In genomic region chr19:23357253-23357652, GRCm38 (mm10) we compare ENCODE assay signal across 22 mouse cellular contexts.
DNase-seq lines count a peak whose midpoint lies in the region; TF ChIP-seq lines count a peak whose summit lies in the region.
"Had no signal": no experiment of that assay in that cellular context is flagged by ENCODE, and none has a peak within 500 bp of the region (broad histone marks: within the 10 kb centered on the region; RNA-seq: fewer than 3 reads in every experiment).

No protein-coding gene starts in this region.

- no peak overlapping the region for H3K27ac ChIP-seq in kidney, adult 2 months (ENCODE audit: insufficient read depth, low read depth, low read length)
- H3K27ac ChIP-seq in MEL (ENCODE audit: control insufficient read depth, low read depth, low read length): no peak overlapping the region
- H3K27ac ChIP-seq: embryonic facial prominence, embryonic 13.5 days; embryonic facial prominence, embryonic 15.5 days; forebrain, embryonic 13.5 days had no signal

- no peak for TF ChIP-seq EP300 in MEL (IDR thresholded peaks at IDR 0.05; ENCODE audit: low read depth in 1 of 2, low read length in 2 of 2)

- TF ChIP-seq CTCF in kidney, adult 2 months (conservative IDR thresholded peaks at IDR 0.05; ENCODE audit: insufficient read depth, insufficient read length, low read depth, low read length): no peak
- TF ChIP-seq CTCF in MEL (IDR thresholded peaks at IDR 0.05 in 2 of 3, conservative IDR thresholded peaks at IDR 0.05 in 1 of 3; ENCODE audit: control insufficient read depth in 1 of 3, insufficient read depth in 1 of 3, low read depth in 2 of 3, low read length in 3 of 3, poor library complexity in 1 of 3, severe bottlenecking in 1 of 3): no peak

- H3K9me3 ChIP-seq in MEL (replicated peaks; ENCODE audit: insufficient read depth, low read length): peaks cover 3% of the 10 kb centered on the region; the same call in 1 of the 2 replicates
- H3K9me3 ChIP-seq: embryonic facial prominence, embryonic 13.5 days; embryonic facial prominence, embryonic 15.5 days; forebrain, embryonic 13.5 days; G1E had no signal

- peak; percentile 43 for DNase-seq in kidney, postnatal 14 days
- no peak for DNase-seq in kidney, adult 2 months
- peak; percentile 6 for DNase-seq in 3134 (ENCODE audit: extremely low read depth, insufficient read length, low spot score)
- DNase-seq in MEL (ENCODE audit: low read depth, low spot score): peak; percentile 25
- DNase-seq in forelimb bud, embryonic 11.5 days (ENCODE audit: low read depth, low spot score): peak; percentile 17
- DNase-seq in lung, postnatal 36 days: no peak
- DNase-seq in heart, adult 11 months: no peak
- DNase-seq in MN1 (ENCODE audit: low spot score): no peak
- DNase-seq: adrenal gland, adult 8-10 months; adrenal gland, postnatal 14 days; adrenal gland, postnatal 36 days; cerebellum, adult 11-12 months; cerebellum, adult 2 months; cerebellum, adult 9-10 months; cerebellum, postnatal 10 days; cerebellum, postnatal 25 days; embryo, embryonic 11 days had no signal

- TF ChIP-seq POLR2A in kidney, adult 2 months (IDR thresholded peaks at IDR 0.05; ENCODE audit: low read depth, low read length): no peak
- TF ChIP-seq POLR2A in MEL (IDR thresholded peaks at IDR 0.05; ENCODE audit: control insufficient read depth in 1 of 2, insufficient read depth in 1 of 2, low read depth in 1 of 2, low read length in 2 of 2, poor library complexity in 1 of 2): no peak

- peaks cover 5% of the 10 kb centered on the region for H3K4me1 ChIP-seq in kidney, adult 2 months (ENCODE audit: control insufficient read depth, insufficient read depth, low read length)
- no peaks in the 10 kb centered on the region for H3K4me1 ChIP-seq in MEL (ENCODE audit: control insufficient read depth in 1 of 2, insufficient read depth in 2 of 2, low read length in 2 of 2)
- H3K4me1 ChIP-seq: forebrain, embryonic 13.5 days had no signal

- H3K4me3 ChIP-seq in kidney, adult 2 months (ENCODE audit: insufficient read depth, low read depth, low read length): no peak overlapping the region
- no peak overlapping the region for H3K4me3 ChIP-seq in MEL (ENCODE audit: control insufficient read depth in 1 of 2, insufficient read depth in 1 of 2, low read depth in 2 of 2, low read length in 2 of 2)
- H3K4me3 ChIP-seq: embryonic facial prominence, embryonic 13.5 days; embryonic facial prominence, embryonic 15.5 days; erythroblast, embryonic 14.5 days; forebrain, embryonic 13.5 days had no signal

- TF ChIP-seq RAD21 in MEL (IDR thresholded peaks at IDR 0.05; ENCODE audit: low read depth, low read length): no peak

- no peaks in the 10 kb centered on the region for H3K27me3 ChIP-seq in kidney, adult 2 months (replicated peaks; ENCODE audit: control insufficient read depth, insufficient read depth, low read length)
- H3K27me3 ChIP-seq in MEL (ENCODE audit: control insufficient read depth in 1 of 2, insufficient read depth in 2 of 2, low read length in 2 of 2): no peaks in the 10 kb centered on the region
- H3K27me3 ChIP-seq: embryonic facial prominence, embryonic 13.5 days; embryonic facial prominence, embryonic 15.5 days; forebrain, embryonic 13.5 days had no signal

- no peak overlapping the region for H3K9ac ChIP-seq in MEL (ENCODE audit: control insufficient read depth, low read depth, low read length, poor library complexity, severe bottlenecking)
- H3K9ac ChIP-seq: embryonic facial prominence, embryonic 13.5 days; embryonic facial prominence, embryonic 15.5 days; forebrain, embryonic 13.5 days had no signal

- 92% methylated on average over 5 of the region's 5 CpGs for WGBS in kidney, adult 2 months

- no peaks in the 10 kb centered on the region for H3K36me3 ChIP-seq in kidney, adult 2 months (ENCODE audit: control insufficient read depth, insufficient read depth, low read length)
- H3K36me3 ChIP-seq in MEL (ENCODE audit: control insufficient read depth in 1 of 2, insufficient read depth in 2 of 2, low read length in 2 of 2): no peaks in the 10 kb centered on the region
- H3K36me3 ChIP-seq: embryonic facial prominence, embryonic 13.5 days; embryonic facial prominence, embryonic 15.5 days; G1E had no signal

- H3K79me2 ChIP-seq in MEL (ENCODE audit: control insufficient read depth, insufficient read depth, low read length, poor library complexity): no peaks in the 10 kb centered on the region

TF ChIP-seq in MEL, 35 proteins besides CTCF, POLR2A, EP300 and RAD21:
- no peak for TF ChIP-seq MAFK (IDR thresholded peaks at IDR 0.05; ENCODE audit: borderline replicate concordance, low read depth, low read length)
- TF ChIP-seq GABPA (IDR thresholded peaks at IDR 0.05; ENCODE audit: low read depth, low read length): no peak
- no peak for TF ChIP-seq ZNF384 (IDR thresholded peaks at IDR 0.05; ENCODE audit: low read depth, low read length)
- no peak for TF ChIP-seq ZKSCAN1 (IDR thresholded peaks at IDR 0.05; ENCODE audit: low read depth, low read length)
- TF ChIP-seq MAZ (IDR thresholded peaks at IDR 0.05; ENCODE audit: low read depth, low read length): no peak
- no peak for TF ChIP-seq JUND (IDR thresholded peaks at IDR 0.05; ENCODE audit: low read depth, low read length)
- no peak for TF ChIP-seq POLR2AphosphoS5 (IDR thresholded peaks at IDR 0.05; ENCODE audit: borderline replicate concordance, low read depth, low read length)
- TF ChIP-seq UBTF (IDR thresholded peaks at IDR 0.05; ENCODE audit: borderline replicate concordance, insufficient read depth, low read depth, low read length): no peak
- no peak for TF ChIP-seq HCFC1 (IDR thresholded peaks at IDR 0.05; ENCODE audit: low read depth, low read length)
- TF ChIP-seq ETS1 (IDR thresholded peaks at IDR 0.05; ENCODE audit: low read depth, low read length): no peak
- TF ChIP-seq MYB (IDR thresholded peaks at IDR 0.05; ENCODE audit: low read depth, low read length): no peak
- no peak for TF ChIP-seq RCOR1 (IDR thresholded peaks at IDR 0.05; ENCODE audit: low read depth, low read length)
- TF ChIP-seq MEF2A (IDR thresholded peaks at IDR 0.05; ENCODE audit: extremely low read depth, insufficient replicate concordance, low read depth, low read length, poor library complexity, severe bottlenecking): no peak
- no peak for TF ChIP-seq KAT2A (conservative IDR thresholded peaks at IDR 0.05; ENCODE audit: low read depth, low read length)
- no peak for TF ChIP-seq MAX (IDR thresholded peaks at IDR 0.05; ENCODE audit: low read length)
- TF ChIP-seq E2F4 (IDR thresholded peaks at IDR 0.05; ENCODE audit: borderline replicate concordance, low read depth, low read length): no peak
- no peak for TF ChIP-seq TCF12 (IDR thresholded peaks at IDR 0.05; ENCODE audit: low read depth, low read length)
- TF ChIP-seq CHD1 (IDR thresholded peaks at IDR 0.05; ENCODE audit: low read depth, low read length): no peak
- no peak for TF ChIP-seq CHD2 (IDR thresholded peaks at IDR 0.05; ENCODE audit: low read length)

Comparison
In these comparisons a context has a peak if more than half of its experiments do, and no peak if none do; other contexts are left out.
1. DNase-seq: peak in kidney, postnatal 14 days (single experiment), 3134 (single experiment), MEL (single experiment) and forelimb bud, embryonic 11.5 days (single experiment); none in kidney, adult 2 months (single experiment), lung, postnatal 36 days (single experiment), heart, adult 11 months (single experiment) and MN1 (single experiment).